Mouse (Mus musculus) cerebellum, postnatal 14 days (tissue): ENCODE results near the gene Cd1d1.

Source experiments
- DNase-seq, 2 experiments: peaks; one replicate each; pipeline ENCODE4 v3.0.0; 2021; ENCODE audit warnings: mixed read lengths in 2 of 2

Cd1d1 gene

GRCm38 (mm10) chr3:86960656-86961394 is 38.4 kb downstream of the Cd1d1 start:
- DNase-seq: no peak

GRCm38 (mm10) chr3:86959088-86959487 is 40.2 kb downstream of the Cd1d1 start:
- no peak for DNase-seq

GRCm38 (mm10) chr3:86955376-86955775 is 43.9 kb downstream of the Cd1d1 start:
- DNase-seq: no peak

- DNase-seq: no peak
Observed at GRCm38 (mm10) chr3:86954521-86954920, 44.7 kb downstream of the Cd1d1 start.

- DNase-seq: peak in 1 of 2 experiments; percentile 47
Observed at GRCm38 (mm10) chr3:86953819-86954218, 45.4 kb downstream of the Cd1d1 start.

GRCm38 (mm10) chr3:86950652-86951051 is 48.6 kb downstream of the Cd1d1 start:
- no peak for DNase-seq
